Mouse (Mus musculus) right cerebral cortex, adult 2 months (tissue): ENCODE measurements at regions not wholly inside any gene's neighbourhood (a gene's known extent, or its start where the extent isn't known, plus 50 kb on each side); places are given as distances from the start of the nearest gene placed in this dataset.

Experiments
- DNase-seq, 2 experiments: peaks; one replicate each; pipeline ENCODE4 v3.0.0; 2021 to 2022; ENCODE audit warnings: low spot score in 2 of 2

DNA sequence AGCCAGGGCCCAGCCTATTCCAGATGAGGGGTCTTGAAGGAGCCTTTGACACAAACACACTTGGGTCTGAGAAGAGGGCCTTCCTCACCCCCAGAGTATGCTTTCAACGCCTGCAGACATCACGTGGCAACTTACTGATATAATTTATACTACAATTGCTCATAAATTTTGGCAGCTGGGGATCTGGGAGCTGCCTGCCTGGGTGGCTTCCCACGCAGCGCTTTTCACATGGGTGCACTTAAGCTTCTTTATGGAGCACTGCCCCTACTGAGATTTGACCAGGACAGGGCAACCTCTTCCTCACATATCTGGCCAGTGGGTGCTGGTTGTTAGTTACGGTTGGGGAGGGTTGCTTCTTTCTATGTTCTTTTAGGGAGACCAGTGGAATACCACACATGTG is 61.6 kb downstream of the Spesp1 start:
- peak; percentile 54 to 59 for DNase-seq

DNA sequence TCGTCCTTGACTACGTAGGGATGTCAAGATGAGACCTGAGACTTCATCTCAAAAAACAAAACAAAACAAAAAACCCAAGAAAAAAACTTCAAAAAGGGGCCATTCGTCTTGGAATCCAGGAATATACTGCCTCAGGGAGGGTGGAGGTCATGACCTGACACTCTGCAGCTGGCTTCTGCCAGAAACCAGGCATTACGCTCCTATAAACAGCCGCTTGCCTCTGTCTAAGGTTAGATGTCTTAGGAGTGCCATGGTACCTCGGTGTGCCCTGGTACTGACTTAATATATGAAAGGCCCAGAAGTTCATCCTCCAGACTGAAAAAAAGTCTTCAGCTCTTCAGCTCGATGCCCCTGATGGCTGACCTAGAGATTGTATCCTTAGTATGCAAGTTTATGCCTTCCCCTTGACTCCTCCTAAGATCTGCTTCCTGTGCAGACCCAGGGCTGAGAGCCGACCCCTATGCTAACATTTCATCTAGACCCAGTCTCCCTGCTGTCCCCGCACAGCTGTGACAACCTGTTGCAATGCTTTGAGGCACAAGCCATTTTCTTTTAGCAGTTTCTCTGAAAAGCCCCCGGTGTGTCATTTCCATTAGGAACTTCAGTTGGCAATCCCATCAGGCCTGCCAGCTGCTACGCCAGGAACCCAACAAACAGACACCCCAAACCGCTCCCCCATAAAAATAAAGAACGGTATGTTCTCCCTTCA is 66.7 kb downstream of the Spesp1 start:
- DNase-seq = no peak

- DNase-seq = no peak
These were observed 67.5 kb downstream of the Spesp1 start for GRCm38 (mm10) chr9:62214546-62214945.

- peak in 1 of 2 experiments; percentile 27 for DNase-seq
These were observed 69.4 kb downstream of the Spesp1 start for GRCm38 (mm10) chr9:62212615-62213014.

DNA sequence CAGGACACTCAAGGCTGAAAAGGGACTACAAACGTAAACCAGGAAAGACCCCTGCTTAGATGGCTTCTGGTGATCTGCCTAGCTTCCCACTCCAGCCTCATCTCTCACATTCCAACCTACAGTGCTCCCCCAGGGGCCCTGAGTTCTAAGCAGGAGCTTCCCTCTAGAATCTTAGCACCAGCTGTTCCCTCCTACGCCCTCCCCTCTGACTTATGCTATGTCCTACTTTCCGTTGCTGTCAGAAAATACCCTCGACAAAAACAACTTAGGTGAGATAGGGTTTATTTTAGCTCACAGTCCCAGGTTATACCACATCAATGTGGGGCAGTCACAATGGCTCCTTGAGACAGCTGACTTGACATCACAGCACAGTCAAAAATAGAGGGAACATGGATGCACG is 71.2 kb downstream of the Spesp1 start:
- peak in 1 of 2 experiments; percentile 48 for DNase-seq

GRCm38 (mm10) chr9:62208436-62208835 is 73.6 kb downstream of the Spesp1 start:
- DNase-seq = no peak

GRCm38 (mm10) chr9:62205264-62205663 is 76.7 kb downstream of the Spesp1 start:
- DNase-seq = no peak

DNA sequence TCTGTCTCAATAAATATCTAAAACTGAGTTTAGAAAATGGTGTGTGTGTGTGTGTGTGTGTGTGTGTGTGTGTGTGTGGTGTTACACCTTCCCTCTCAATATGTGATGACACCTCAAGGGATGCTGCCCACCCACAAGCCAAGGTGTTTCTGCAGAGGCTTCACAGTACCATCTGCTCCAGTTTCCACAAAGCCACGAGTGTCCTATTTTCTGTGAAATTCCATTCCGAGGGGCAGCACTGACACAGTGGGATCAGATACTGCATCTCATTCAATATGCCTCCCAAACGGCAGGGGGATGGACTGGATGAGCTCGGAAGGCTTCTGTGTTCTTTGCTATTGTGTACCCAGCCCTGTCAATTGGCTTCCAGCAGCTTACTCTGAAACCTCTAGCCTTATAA is 78.5 kb downstream of the Spesp1 start:
- peak; percentile 59 to 62 for DNase-seq

DNA sequence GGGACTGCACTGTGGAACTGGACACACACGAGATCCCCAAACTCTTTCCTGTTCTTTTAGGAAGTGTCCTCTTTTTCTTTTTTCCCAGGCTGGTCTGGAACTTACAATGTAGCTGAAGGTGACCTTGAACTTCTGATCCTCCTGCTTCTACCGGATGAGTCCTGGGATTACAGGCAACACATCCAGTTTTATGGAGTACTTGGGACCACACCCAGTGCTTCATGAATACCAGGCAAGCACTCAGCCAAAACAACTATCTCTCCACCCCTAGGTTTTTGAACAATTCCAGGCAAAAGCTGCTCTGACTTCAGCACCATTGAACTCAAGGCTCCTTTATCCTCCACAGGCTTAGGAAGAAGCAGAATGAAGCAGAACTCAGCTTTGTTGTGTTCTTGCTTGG is 79.7 kb downstream of the Spesp1 start:
- no peak for DNase-seq

- DNase-seq = no peak
These were observed 75.0 kb upstream of the Glce start for GRCm38 (mm10) chr9:62197486-62197885.

- DNase-seq = no peak
These were observed 70.0 kb upstream of the Glce start for GRCm38 (mm10) chr9:62192424-62192892.

DNA sequence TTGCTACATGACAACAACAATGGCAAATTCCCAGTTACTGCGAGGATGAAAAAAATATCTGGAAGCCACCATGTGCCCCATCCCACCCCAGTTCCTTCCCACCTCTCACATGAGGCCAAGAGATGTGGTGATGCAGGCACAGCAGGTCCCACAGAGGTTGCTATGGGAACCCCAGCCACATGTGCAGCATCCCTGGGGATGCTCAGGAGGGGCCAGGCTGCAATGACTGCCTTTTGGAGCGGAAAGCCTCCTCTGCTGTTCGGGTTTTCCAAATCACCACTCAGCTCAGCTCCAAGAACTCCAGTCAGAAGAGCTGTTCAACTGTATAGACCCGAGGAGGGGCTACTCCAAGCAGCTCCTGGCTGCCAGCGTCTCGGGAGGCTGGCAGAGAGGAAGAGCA is 68.0 kb upstream of the Glce start:
- DNase-seq = no peak

DNA sequence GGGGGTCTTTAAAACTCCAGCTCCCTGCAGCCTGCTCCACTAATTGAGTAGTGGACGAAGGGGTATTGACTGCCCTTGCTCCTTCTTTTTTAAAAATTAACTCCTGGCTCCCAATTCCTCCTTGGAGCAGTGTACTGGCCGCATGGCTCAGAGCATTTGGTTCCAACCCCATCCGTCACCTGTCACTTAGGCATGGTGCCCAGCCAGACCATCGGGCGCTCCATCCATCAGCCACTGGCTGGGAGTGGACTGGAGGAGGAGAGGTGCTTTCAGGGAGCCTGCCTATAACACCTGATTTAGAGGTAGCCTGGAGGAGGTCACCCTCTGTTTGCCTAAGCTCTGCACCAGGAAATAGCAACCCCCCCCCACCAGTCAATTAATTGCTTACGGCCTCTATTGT is 66.4 kb upstream of the Glce start:
- no peak for DNase-seq

- no peak for DNase-seq
These were observed 65.9 kb upstream of the Glce start for GRCm38 (mm10) chr9:62188379-62188778.

DNA sequence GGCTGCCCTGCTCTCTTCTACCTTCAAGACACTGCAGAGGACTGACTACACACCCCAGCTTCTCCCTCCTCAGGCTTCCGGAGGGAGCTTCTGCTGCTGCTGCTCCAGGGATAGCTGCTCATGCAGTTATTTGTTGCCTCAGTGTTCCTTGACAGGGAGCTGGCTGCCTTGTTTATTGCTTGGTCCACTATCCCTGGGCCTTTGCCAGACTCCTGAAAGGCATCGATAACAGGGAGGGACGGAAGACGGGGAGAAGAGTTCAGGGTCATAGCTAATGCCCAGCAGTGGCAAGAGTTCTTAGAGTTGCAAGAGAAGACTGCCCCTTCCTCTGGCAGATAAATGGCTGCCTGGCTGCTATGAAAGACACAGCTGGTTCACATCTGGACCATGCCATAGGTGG is 64.4 kb upstream of the Glce start:
- no peak for DNase-seq

- DNase-seq = no peak
These were observed 63.2 kb upstream of the Glce start for GRCm38 (mm10) chr9:62185516-62186280.

DNA sequence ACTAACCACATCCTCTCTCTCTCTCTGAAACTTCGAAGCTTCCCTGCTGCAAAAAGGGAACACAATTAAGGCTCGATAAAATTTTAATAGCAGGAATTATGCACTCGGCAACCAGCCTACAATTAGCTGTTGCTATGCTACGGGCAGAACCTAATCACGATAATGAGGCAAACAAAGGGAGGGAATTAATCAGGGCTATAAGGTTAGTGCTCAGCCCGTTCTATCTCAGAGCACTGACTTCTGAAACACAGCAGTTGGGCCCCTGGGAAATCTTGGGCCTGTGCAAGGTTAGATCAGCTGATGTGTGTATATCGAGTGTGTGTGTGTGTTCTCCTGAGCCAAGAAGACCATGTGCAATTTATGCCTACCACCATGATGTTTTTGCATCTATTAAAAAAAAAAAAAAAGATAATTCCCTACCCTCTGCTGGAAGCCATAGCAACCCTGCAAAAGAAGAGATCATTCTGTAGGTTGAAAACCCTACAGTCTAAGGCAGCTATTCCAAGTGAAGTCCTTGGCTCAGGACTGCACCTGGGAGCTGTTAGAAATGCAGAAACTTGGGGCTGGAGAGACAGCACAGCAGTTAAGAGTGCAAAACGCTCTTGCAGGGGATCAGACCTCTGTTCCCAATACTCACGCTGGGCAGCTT is 58.9 kb upstream of the Glce start:
- DNase-seq = no peak

DNA sequence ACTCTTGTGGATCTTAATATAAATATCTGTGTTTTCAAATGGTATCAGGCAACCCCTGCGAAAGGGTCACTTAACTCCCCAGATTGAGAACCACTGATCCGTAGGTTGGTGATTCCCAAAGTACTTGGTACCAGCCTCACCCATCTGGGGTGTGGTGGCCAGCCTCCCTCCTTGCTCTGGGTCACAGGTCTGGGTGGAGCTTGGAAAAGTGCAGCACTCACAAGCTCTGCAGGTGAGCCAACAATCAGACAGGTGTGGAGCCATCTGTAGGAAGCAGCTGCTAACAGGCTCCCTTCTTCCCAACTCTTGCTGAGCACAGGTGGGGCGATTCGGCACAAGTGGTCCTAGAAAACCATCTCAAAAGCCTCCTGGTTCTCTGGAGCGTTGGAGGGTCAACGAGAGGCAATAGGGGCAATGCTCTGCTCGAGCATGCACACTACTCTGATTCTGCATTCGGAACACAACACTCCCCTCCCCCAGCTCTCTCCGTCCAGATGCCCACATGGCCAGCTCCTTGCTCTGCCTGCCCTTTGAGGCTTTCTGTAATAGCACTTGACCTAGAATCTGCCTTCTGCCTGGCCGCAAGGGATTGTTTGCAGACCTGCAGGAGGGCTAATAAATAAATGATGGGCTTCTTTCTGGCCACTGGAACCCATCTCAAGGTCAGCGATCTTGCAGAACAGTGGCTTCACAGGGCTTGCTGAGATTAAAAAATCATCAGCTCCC is 58.2 kb upstream of the Glce start:
- DNase-seq = no peak

- no peak for DNase-seq
These were observed 52.2 kb upstream of the Glce start for GRCm38 (mm10) chr9:62174651-62175050.
